Mouse (Mus musculus): ENCODE measurements around the gene Thsd4. TPM values are rescaled to one million over a fixed set of nuclear protein-coding genes. Genes with fewer than 3 reads are reported as not detected.
"Not testable (repeated sequence)": the region's sequence is repeated elsewhere in the genome, so short reads cannot be mapped to it uniquely, and the experiment has no call there.

The Thsd4 gene
- polyA plus RNA-seq, 1 experiment from 2014 or later = 12.3 TPM

GRCm38 (mm10) chr9:60184083-60184482, 337.8 kb downstream of the Thsd4 start:
- Histone ChIP-seq H3K27ac (no peak overlapping the region), H3K9ac (no peak overlapping the region), H3K4me3 (no peak overlapping the region), H3K36me3 (no peaks in the 10 kb centered on the region), H3K4me2 (replicated peaks) (no peak overlapping the region), H3K27me3 (no peaks in the 10 kb centered on the region), H3K9me3 (no peaks in the 10 kb centered on the region), H3K4me1 (0 out of 2 replicates have a peak, but pooled peaks cover 14% of the 10 kb centered on the region)
- no peak for ATAC-seq (ENCODE audit: insufficient number of reproducible peaks, insufficient read depth, low FRiP score, low TSS enrichment)
- 28% methylated on average over 3 of the region's 3 CpGs for WGBS

DNA sequence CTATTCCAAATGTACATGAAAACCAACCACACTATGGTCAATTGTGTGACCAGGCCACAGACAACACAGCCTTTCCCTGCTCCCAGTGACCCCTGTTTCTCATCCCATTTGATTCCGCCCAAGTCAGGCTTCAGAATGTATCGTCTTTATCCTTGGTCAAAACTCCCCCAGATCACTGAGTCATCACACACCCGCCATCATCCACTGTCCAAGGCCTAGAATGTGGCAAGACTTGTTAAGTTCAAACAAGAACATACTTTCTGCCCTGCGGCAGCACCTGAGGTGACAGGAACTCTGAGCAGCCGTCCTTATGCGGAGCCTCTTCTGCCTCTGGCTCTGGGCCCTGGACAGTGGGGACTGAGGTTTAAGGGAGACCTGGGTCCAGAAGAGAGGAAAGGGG, 339.5 kb downstream of the Thsd4 start:
- H3K4me2 ChIP-seq (replicated peaks) = no peak overlapping the region
- no peak overlapping the region for H3K9ac ChIP-seq
- 86% methylated on average over 6 of the region's 6 CpGs for WGBS
- H3K9me3 ChIP-seq = no peaks in the 10 kb centered on the region
- no peak overlapping the region for H3K4me3 ChIP-seq
- no peaks in the 10 kb centered on the region for H3K27me3 ChIP-seq
- H3K27ac ChIP-seq = no peak overlapping the region
- H3K36me3 ChIP-seq = no peaks in the 10 kb centered on the region
- 0 out of 2 replicates have a peak, but pooled peaks cover 14% of the 10 kb centered on the region for H3K4me1 ChIP-seq
- no peak for ATAC-seq (ENCODE audit: insufficient number of reproducible peaks, insufficient read depth, low FRiP score, low TSS enrichment)

GRCm38 (mm10) chr9:60180936-60181335, 340.9 kb downstream of the Thsd4 start:
- 94% methylated on average over 3 of the region's 3 CpGs for WGBS
- Histone ChIP-seq H3K27me3 (no peaks in the 10 kb centered on the region), H3K9me3 (no peaks in the 10 kb centered on the region), H3K4me3 (no peak overlapping the region), H3K4me1 (0 out of 2 replicates have a peak, but pooled peaks cover 14% of the 10 kb centered on the region), H3K36me3 (no peaks in the 10 kb centered on the region), H3K9ac (no peak overlapping the region), H3K4me2 (replicated peaks) (no peak overlapping the region), H3K27ac (no peak overlapping the region)
- ATAC-seq (ENCODE audit: insufficient number of reproducible peaks, insufficient read depth, low FRiP score, low TSS enrichment) = no peak

DNA sequence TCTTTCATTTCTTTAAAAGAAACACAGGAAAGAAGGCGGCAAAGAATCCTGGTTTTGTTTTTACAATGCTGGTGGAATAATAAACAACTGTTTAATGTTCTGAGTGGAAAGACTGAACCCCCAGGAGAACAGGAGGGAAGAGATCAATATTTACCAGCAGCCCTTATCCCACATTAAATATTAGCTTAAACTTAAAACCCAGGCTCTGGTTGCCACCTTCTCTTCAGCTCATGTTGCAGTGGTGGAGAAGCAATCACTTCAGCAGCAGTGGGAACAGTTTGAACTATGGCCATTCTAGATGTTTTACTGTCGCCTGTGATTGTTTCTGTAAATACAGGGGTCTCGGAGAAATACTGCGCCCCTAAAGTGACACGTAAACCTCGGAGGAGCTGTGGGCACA, 341.7 kb downstream of the Thsd4 start:
- H3K4me3 ChIP-seq = no peak overlapping the region
- H3K9ac ChIP-seq = no peak overlapping the region
- WGBS = 61% methylated on average over 6 of the region's 6 CpGs
- H3K36me3 ChIP-seq = no peaks in the 10 kb centered on the region
- no peaks in the 10 kb centered on the region for H3K27me3 ChIP-seq
- 0 out of 2 replicates have a peak, but pooled peaks cover 14% of the 10 kb centered on the region for H3K4me1 ChIP-seq
- ATAC-seq (ENCODE audit: insufficient number of reproducible peaks, insufficient read depth, low FRiP score, low TSS enrichment) = no peak
- no peak overlapping the region for H3K4me2 ChIP-seq (replicated peaks)
- H3K27ac ChIP-seq = no peak overlapping the region
- H3K9me3 ChIP-seq = no peaks in the 10 kb centered on the region

DNA sequence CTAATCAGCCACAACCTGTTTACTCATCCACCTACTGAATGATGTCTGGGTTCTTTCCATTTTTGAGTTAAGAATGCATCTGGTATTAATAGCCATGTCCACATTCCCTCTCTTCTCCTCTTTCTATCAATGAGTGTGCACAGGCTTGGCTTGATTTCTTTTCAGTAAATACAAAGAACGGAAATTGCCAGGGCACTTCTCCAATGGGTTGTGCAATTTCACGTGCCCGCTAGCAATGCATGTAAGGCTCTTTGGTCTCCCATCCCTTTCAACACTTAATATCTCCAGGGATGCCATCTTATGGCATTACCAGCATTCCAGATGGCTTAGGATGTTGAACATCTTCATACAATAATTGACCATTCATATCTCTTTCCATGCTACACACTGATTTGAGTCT, 345.5 kb downstream of the Thsd4 start:
- H3K4me1 ChIP-seq = 0 out of 2 replicates have a peak, but pooled peaks cover 15% of the 10 kb centered on the region
- H3K9me3 ChIP-seq = no peaks in the 10 kb centered on the region
- no peak overlapping the region for H3K9ac ChIP-seq
- H3K36me3 ChIP-seq = no peaks in the 10 kb centered on the region
- no peak overlapping the region for H3K4me2 ChIP-seq (replicated peaks)
- H3K4me3 ChIP-seq = no peak overlapping the region
- 74% methylated on average over 3 of the region's 3 CpGs for WGBS
- ATAC-seq (ENCODE audit: insufficient number of reproducible peaks, insufficient read depth, low FRiP score, low TSS enrichment) = no peak
- no peak overlapping the region for H3K27ac ChIP-seq
- H3K27me3 ChIP-seq = no peaks in the 10 kb centered on the region

DNA sequence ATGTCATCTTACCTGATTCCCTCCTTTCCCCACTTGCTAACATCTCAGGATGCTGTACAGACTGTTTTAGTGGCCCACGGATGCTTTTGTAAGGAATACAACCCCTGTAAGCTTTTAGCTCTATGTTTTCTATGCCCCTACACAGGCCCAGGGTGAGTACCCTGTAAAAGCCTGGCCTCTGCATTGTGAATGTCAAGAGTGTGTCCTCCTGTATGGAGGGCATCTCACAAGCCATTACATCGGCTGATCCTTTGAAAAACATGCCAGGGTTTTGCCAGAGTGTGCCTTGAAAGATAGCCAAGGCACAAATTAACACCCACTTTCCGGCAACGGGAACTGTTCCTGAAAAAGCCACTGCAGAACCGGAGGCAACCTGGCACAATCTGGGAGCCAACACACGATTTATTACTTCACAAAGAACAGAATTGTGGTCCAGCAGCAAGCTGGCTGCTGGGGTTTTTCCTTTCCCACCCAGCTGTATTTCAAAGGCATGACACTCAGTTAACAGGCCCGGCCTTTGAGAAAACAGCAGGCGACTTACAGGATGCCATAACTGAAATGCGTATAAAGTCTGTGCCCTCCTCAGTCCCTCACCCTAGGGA, 349.3 kb downstream of the Thsd4 start:
- not testable (repeated sequence) for H3K36me3 ChIP-seq; ATAC-seq (ENCODE audit: insufficient number of reproducible peaks, insufficient read depth, low FRiP score, low TSS enrichment); H3K4me3 ChIP-seq; H3K4me2 ChIP-seq (replicated peaks); H3K27ac ChIP-seq; H3K9me3 ChIP-seq; H3K27me3 ChIP-seq; H3K9ac ChIP-seq
- 63% methylated on average over 9 of the region's 9 CpGs for WGBS
- peaks cover 22% of the 10 kb centered on the region; the same call in 1 of the 2 replicates for H3K4me1 ChIP-seq

GRCm38 (mm10) chr9:60166990-60167389, 354.9 kb downstream of the Thsd4 start:
- WGBS = 66% methylated on average over 4 of the region's 4 CpGs
- no peaks in the 10 kb centered on the region for H3K9me3 ChIP-seq
- no peak overlapping the region for H3K27ac ChIP-seq
- H3K4me1 ChIP-seq = peaks cover 18% of the 10 kb centered on the region; the same call in 1 of the 2 replicates
- no peak overlapping the region for H3K4me3 ChIP-seq
- H3K36me3 ChIP-seq = no peaks in the 10 kb centered on the region
- H3K4me2 ChIP-seq (replicated peaks) = no peak overlapping the region
- no peak overlapping the region for H3K9ac ChIP-seq
- no peak for ATAC-seq (ENCODE audit: insufficient number of reproducible peaks, insufficient read depth, low FRiP score, low TSS enrichment)
- no peaks in the 10 kb centered on the region for H3K27me3 ChIP-seq

- no peaks in the 10 kb centered on the region for H3K36me3 ChIP-seq
- no peak for ATAC-seq (ENCODE audit: insufficient number of reproducible peaks, insufficient read depth, low FRiP score, low TSS enrichment)
- no peaks in the 10 kb centered on the region for H3K27me3 ChIP-seq
- no peak overlapping the region for H3K27ac ChIP-seq
- no peak overlapping the region for H3K4me3 ChIP-seq
- H3K4me2 ChIP-seq (replicated peaks) = no peak overlapping the region
- no peaks in the 10 kb centered on the region for H3K4me1 ChIP-seq
- H3K9me3 ChIP-seq = no peaks in the 10 kb centered on the region
- 20% methylated on average over 5 of the region's 5 CpGs for WGBS
- no peak overlapping the region for H3K9ac ChIP-seq
Observed at GRCm38 (mm10) chr9:60160855-60161254, 361.0 kb downstream of the Thsd4 start.

DNA sequence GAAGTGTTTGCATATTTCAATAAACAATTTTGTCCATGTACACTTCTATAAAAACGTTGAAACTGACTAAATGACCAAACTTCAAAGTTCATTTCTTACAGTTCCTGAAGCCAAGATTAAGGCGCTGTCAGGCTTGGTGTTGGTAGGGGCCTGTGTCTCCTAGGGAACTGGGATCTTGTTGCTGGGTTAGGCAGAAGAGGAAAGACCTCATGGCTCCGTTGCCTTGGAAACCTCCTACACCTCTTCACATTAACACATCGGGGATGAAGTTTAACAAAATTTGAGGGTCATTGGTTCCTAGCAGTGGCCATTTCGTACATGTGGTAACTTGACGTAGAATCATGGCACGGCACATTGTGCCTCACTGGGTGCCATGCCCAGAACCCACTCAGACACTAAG, 361.7 kb downstream of the Thsd4 start:
- WGBS = 89% methylated on average over 7 of the region's 7 CpGs
- H3K4me3 ChIP-seq = no peak overlapping the region
- no peak for ATAC-seq (ENCODE audit: insufficient number of reproducible peaks, insufficient read depth, low FRiP score, low TSS enrichment)
- no peak overlapping the region for H3K4me2 ChIP-seq (replicated peaks)
- H3K27me3 ChIP-seq = no peaks in the 10 kb centered on the region
- H3K9me3 ChIP-seq = no peaks in the 10 kb centered on the region
- H3K9ac ChIP-seq = no peak overlapping the region
- no peaks in the 10 kb centered on the region for H3K4me1 ChIP-seq
- no peaks in the 10 kb centered on the region for H3K36me3 ChIP-seq
- H3K27ac ChIP-seq = no peak overlapping the region

GRCm38 (mm10) chr9:60152990-60153389, 368.9 kb downstream of the Thsd4 start:
- no peak overlapping the region for H3K27ac ChIP-seq
- WGBS = 91% methylated on average over 1 of the region's 1 CpGs
- ATAC-seq (ENCODE audit: insufficient number of reproducible peaks, insufficient read depth, low FRiP score, low TSS enrichment) = no peak

DNA sequence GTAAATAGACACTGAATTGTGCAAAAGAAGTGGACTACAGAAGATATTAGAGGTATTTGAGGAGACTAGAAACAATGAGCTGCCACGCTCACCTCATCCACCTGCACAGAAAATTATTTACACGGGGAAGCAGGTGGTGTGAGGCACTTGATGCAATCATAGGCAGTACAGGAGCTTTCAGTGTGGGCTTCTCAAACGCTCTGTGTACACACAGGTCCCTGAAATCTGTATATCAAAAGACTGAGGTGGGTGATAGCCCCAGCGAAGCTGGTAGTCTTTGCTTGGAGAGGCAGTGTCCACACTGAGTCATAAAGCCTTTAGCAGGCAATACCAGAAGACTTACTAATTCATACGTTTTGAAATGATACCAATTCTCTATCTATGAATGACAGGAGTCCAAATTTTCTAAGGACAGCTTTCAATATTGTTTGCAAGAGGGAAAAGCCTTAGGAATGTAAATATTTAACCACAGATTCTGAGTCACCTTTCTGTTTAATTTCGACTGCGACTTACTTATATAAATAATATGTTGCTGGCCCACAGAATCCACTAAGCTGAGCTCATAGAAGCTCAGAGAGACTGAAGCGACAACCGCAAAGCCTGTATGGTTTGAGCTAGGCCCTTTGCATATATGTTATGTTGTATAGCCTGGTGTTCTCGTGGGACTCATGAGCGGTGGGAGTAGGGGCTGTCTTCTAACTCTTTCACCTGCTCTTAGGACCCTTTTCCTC, 369.8 kb downstream of the Thsd4 start:
- Histone ChIP-seq H3K4me1 (no peaks in the 10 kb centered on the region), H3K36me3 (no peaks in the 10 kb centered on the region), H3K4me2 (replicated peaks) (no peak overlapping the region), H3K9ac (no peak overlapping the region), H3K27me3 (no peaks in the 10 kb centered on the region), H3K27ac (no peak overlapping the region), H3K4me3 (no peak overlapping the region), H3K9me3 (no peaks in the 10 kb centered on the region)
- no peak for ATAC-seq (ENCODE audit: insufficient number of reproducible peaks, insufficient read depth, low FRiP score, low TSS enrichment)
- WGBS = 85% methylated on average over 11 of the region's 11 CpGs

More at GRCm38 (mm10) chr9:60152990-60153389, 368.9 kb downstream of the Thsd4 start:
- Histone ChIP-seq H3K9ac (no peak overlapping the region), H3K4me1 (no peaks in the 10 kb centered on the region), H3K36me3 (no peaks in the 10 kb centered on the region), H3K4me3 (no peak overlapping the region), H3K9me3 (no peaks in the 10 kb centered on the region), H3K27me3 (no peaks in the 10 kb centered on the region), H3K4me2 (replicated peaks) (no peak overlapping the region)

- H3K27me3 ChIP-seq = no peaks in the 10 kb centered on the region
- no peaks in the 10 kb centered on the region for H3K9me3 ChIP-seq
- H3K9ac ChIP-seq = no peak overlapping the region
- H3K4me2 ChIP-seq (replicated peaks) = no peak overlapping the region
- no peak for ATAC-seq (ENCODE audit: insufficient number of reproducible peaks, insufficient read depth, low FRiP score, low TSS enrichment)
- H3K4me1 ChIP-seq = no peaks in the 10 kb centered on the region
- no peaks in the 10 kb centered on the region for H3K36me3 ChIP-seq
- H3K4me3 ChIP-seq = no peak overlapping the region
- WGBS = 81% methylated on average over 1 of the region's 1 CpGs
- no peak overlapping the region for H3K27ac ChIP-seq
Observed at GRCm38 (mm10) chr9:60150511-60150910, 371.3 kb downstream of the Thsd4 start.
